Mouse (Mus musculus) CH12.LX (cell line): ENCODE data around the gene Rpl11. TPM values are rescaled to one million over a fixed set of nuclear protein-coding genes. Genes with fewer than 3 reads are reported as not detected.

Experiments used
- DNase-seq: peaks from one replicate; pipeline ENCODE4 v3.0.0-alpha.2; 2013; ENCODE audit errors: extremely low read depth
- H3K27ac ChIP-seq: 2 replicates; pipeline ENCODE4 v1.5.1; 2012; ENCODE audit warnings: low read depth, mild to moderate bottlenecking, control low read depth, moderate library complexity; ENCODE audit not compliant: insufficient read depth
- H3K27me3 ChIP-seq: replicated peaks from 2 replicates; pipeline ENCODE3; 2012; ENCODE audit warnings: inconsistent platforms
- H3K36me3 ChIP-seq, 2 experiments: replicated peaks in 1 of 2; 2 replicates each; pipeline versions ENCODE3 to v1.6.1; 2012; ENCODE audit warnings: inconsistent platforms in 1 of 2, low read length in 1 of 2, mild to moderate bottlenecking in 1 of 2, mixed read lengths in 1 of 2, moderate library complexity in 1 of 2; ENCODE audit not compliant: control insufficient read depth in 1 of 2, insufficient read depth in 1 of 2
- H3K4me1 ChIP-seq, 2 experiments: 2 replicates each; pipeline ENCODE4 v1.6.1; 2012; ENCODE audit warnings: inconsistent platforms in 1 of 2, moderate library complexity in 1 of 2; ENCODE audit not compliant: insufficient read depth in 2 of 2, control insufficient read depth in 1 of 2
- H3K4me2 ChIP-seq: 2 replicates; pipeline ENCODE4 v1.6.1; 2012; ENCODE audit warnings: low read depth, mild to moderate bottlenecking, control low read depth; ENCODE audit not compliant: poor library complexity, insufficient read depth, severe bottlenecking
- H3K4me3 ChIP-seq, 3 experiments: fragments of 150-350 bp in 1 of 3; sonication (generic) in 1 of 3; replicated peaks in 1 of 3; 2 replicates each; pipeline versions ENCODE3 to v1.5.1; 2011 to 2012; ENCODE audit warnings: low read depth in 2 of 3, low read length in 2 of 3, mild to moderate bottlenecking in 2 of 3, moderate library complexity in 2 of 3, control low read depth in 1 of 3, improper control_type of control experiment in 1 of 3, inconsistent platforms in 1 of 3, mixed read lengths in 1 of 3; ENCODE audit not compliant: poor library complexity in 1 of 3
- H3K79me2 ChIP-seq: replicated peaks from 2 replicates; pipeline ENCODE4 v1.6.1; 2012; ENCODE audit warnings: mild to moderate bottlenecking, moderate library complexity; ENCODE audit not compliant: control insufficient read depth, poor library complexity, insufficient read depth, severe bottlenecking; ENCODE audit errors: extremely low read depth
- H3K9ac ChIP-seq: 2 replicates; pipeline ENCODE4 v1.6.1; 2012; ENCODE audit warnings: low read depth, mild to moderate bottlenecking, control low read depth, moderate library complexity; ENCODE audit not compliant: insufficient read depth
- H3K9me3 ChIP-seq: replicated peaks from 2 replicates; pipeline ENCODE3; 2012; ENCODE audit warnings: low read length, inconsistent platforms, mixed read lengths
- CTCF ChIP-seq, 2 experiments: IDR thresholded peaks in 1 of 2; conservative IDR thresholded peaks in 1 of 2; 2 replicates each; pipeline ENCODE4 v1.5.1; 2011 to 2012; ENCODE audit warnings: low read depth in 2 of 2, low read length in 2 of 2, improper control_type of control experiment in 1 of 2, inconsistent platforms in 1 of 2, mild to moderate bottlenecking in 1 of 2, moderate library complexity in 1 of 2
- HCFC1 ChIP-seq: IDR thresholded peaks from 2 replicates; pipeline ENCODE4 v1.6.1; 2012; ENCODE audit warnings: low read depth, mild to moderate bottlenecking, inconsistent platforms, low read length, improper control_type of control experiment
- IRF4 ChIP-seq: IDR thresholded peaks from 2 replicates; pipeline ENCODE4 v1.6.1; 2014; ENCODE audit warnings: low read depth, mild to moderate bottlenecking, inconsistent platforms, low read length, improper control_type of control experiment
- MAZ ChIP-seq: IDR thresholded peaks from 2 replicates; pipeline ENCODE4 v1.6.1; 2012; ENCODE audit warnings: low read depth, mild to moderate bottlenecking, inconsistent platforms, low read length, improper control_type of control experiment, moderate library complexity
- MEF2A ChIP-seq: IDR thresholded peaks from 2 replicates; pipeline ENCODE4 v1.6.1; 2014; ENCODE audit warnings: low read depth, mild to moderate bottlenecking, inconsistent platforms, low read length, improper control_type of control experiment, borderline replicate concordance
- MYC ChIP-seq: IDR thresholded peaks from 2 replicates; pipeline ENCODE4 v1.6.1; 2011; ENCODE audit warnings: low read depth, mild to moderate bottlenecking, improper control_type of control experiment, low read length
- PAX5 ChIP-seq: IDR thresholded peaks from 2 replicates; pipeline ENCODE4 v1.6.1; 2012; ENCODE audit warnings: low read length, inconsistent platforms, mixed read lengths
- POLR2AphosphoS2 ChIP-seq: IDR thresholded peaks from 2 replicates; pipeline ENCODE4 v1.6.1; 2011; ENCODE audit warnings: low read depth, low read length, improper control_type of control experiment
- RCOR1 ChIP-seq: conservative IDR thresholded peaks from 2 replicates; pipeline ENCODE4 v1.6.1; 2012; ENCODE audit warnings: low read depth, mild to moderate bottlenecking, inconsistent platforms, low read length, improper control_type of control experiment
- SIN3A ChIP-seq: IDR thresholded peaks from 2 replicates; pipeline ENCODE4 v1.6.1; 2012; ENCODE audit warnings: low read length, improper control_type of control experiment, inconsistent platforms
- TCF12 ChIP-seq: IDR thresholded peaks from 2 replicates; pipeline ENCODE4 v1.6.1; 2014; ENCODE audit warnings: low read depth, mild to moderate bottlenecking, inconsistent platforms, low read length, improper control_type of control experiment
- UBTF ChIP-seq: IDR thresholded peaks from 2 replicates; pipeline ENCODE4 v1.6.1; 2012; ENCODE audit warnings: low read depth, mild to moderate bottlenecking, inconsistent platforms, low read length, improper control_type of control experiment, moderate library complexity
- USF1 ChIP-seq: IDR thresholded peaks from 2 replicates; pipeline ENCODE4 v1.6.1; 2014; ENCODE audit warnings: low read depth, mild to moderate bottlenecking, inconsistent platforms, low read length, improper control_type of control experiment
- USF2 ChIP-seq: conservative IDR thresholded peaks from 2 replicates; pipeline ENCODE4 v1.6.1; 2011; ENCODE audit warnings: low read depth, low read length, improper control_type of control experiment
- ZC3H11A ChIP-seq: IDR thresholded peaks from 2 replicates; pipeline ENCODE4 v1.6.1; 2012; ENCODE audit warnings: low read depth, mild to moderate bottlenecking, inconsistent platforms, low read length, improper control_type of control experiment
- ZMIZ1 ChIP-seq: IDR thresholded peaks from 2 replicates; pipeline ENCODE4 v1.6.1; 2012; ENCODE audit warnings: low read depth, mild to moderate bottlenecking, inconsistent platforms, low read length, improper control_type of control experiment
- dilution Hi-C: fragments of 300-500 bp; cut with MboI; formaldehyde crosslinking; loops from 2 replicates; pipeline ENCODE4 v1.14.3; 2020; ENCODE audit warnings: low sequenced_read_pairs; ENCODE audit not compliant: extremely low pct_unique_long_range_greater_than_20kb, extremely low pct_ligation_motif_present
- in situ Hi-C: fragments of 300-500 bp; cut with MboI; formaldehyde crosslinking; loops from 3 replicates; pipeline ENCODE4 v1.14.3; 2019; ENCODE audit warnings: low sequenced_read_pairs, low pct_ligation_motif_present, low pct_unique_long_range_greater_than_20kb, mixed read lengths
- polyA plus RNA-seq: library from polyadenylated mRNA; unstranded; fragments of >175 nt; gene quantifications from 2 replicates; pipeline ENCODE4 v1.2.1, GENCODE M21; 2012; ENCODE audit warnings: low read depth; ENCODE audit not compliant: insufficient read length
- total RNA-seq, 2 experiments: library from RNA; depleted of rRNA; stranded (reverse); fragments of 300-350 nt in 1 of 2; fragments of >200 nt in 1 of 2; gene quantifications; 2 replicates each; pipeline ENCODE4 v1.2.3; 2012 to 2014

The Rpl11 gene
- total and polyA plus RNA-seq, 3 experiments, result 1,170 to 2,513 (median 1,661) TPM

GRCm38 (mm10) chr4:136088971-136089747 lies 35.9 kb upstream of the Rpl11 start (continued):
- peak; percentile 74; the same call in 1 of the 2 replicates for TF ChIP-seq MYC
- TF ChIP-seq MEF2A, result peak; percentile 98
- peak; percentile 100 for TF ChIP-seq TCF12
- no peak for TF ChIP-seq USF2
- peak; percentile 35; the same call in 1 of the 2 replicates for TF ChIP-seq UBTF
- TF ChIP-seq USF1, result no peak
- TF ChIP-seq MAZ, result peak; percentile 100

- no peaks in the 10 kb centered on the region for H3K36me3 ChIP-seq
- no peak overlapping the region for H3K4me3 ChIP-seq
- no peaks in the 10 kb centered on the region for H3K79me2 ChIP-seq
- peak overlapping the region; percentile 74 for H3K27ac ChIP-seq
- H3K4me2 ChIP-seq, result peak overlapping the region; percentile 62; the same call in 1 of the 2 replicates
- no peak for DNase-seq
- TF ChIP-seq ZC3H11A, result no peak
- no peak for TF ChIP-seq IRF4
- TF ChIP-seq HCFC1, result no peak
- no peak for TF ChIP-seq SIN3A
- TF ChIP-seq RCOR1, result no peak
- TF ChIP-seq ZMIZ1, result no peak
- no peak for TF ChIP-seq POLR2AphosphoS2
- peak overlapping the region; percentile 21; the same call in 1 of the 2 replicates for H3K9ac ChIP-seq
- peaks cover 14% of the 10 kb centered on the region for H3K9me3 ChIP-seq
- H3K4me1 ChIP-seq, result peaks cover 18 to 34% of the 10 kb centered on the region in 2 experiments
- in situ Hi-C loops (no loop called here), dilution Hi-C loops (no loop called here)
- H3K27me3 ChIP-seq, result peaks cover 14% of the 10 kb centered on the region
Observed at GRCm38 (mm10) chr4:136088364-136088763, 35.1 kb upstream of the Rpl11 start.

GRCm38 (mm10) chr4:136087261-136087660 lies 34.0 kb upstream of the Rpl11 start:
- no peak overlapping the region for H3K4me2 ChIP-seq
- no peak overlapping the region for H3K4me3 ChIP-seq
- peaks cover 18 to 45% of the 10 kb centered on the region in 2 experiments for H3K4me1 ChIP-seq
- H3K9me3 ChIP-seq, result peaks cover 9% of the 10 kb centered on the region
- dilution Hi-C loops (no loop called here), in situ Hi-C loops (no loop called here)
- H3K27ac ChIP-seq, result no peak overlapping the region
- H3K79me2 ChIP-seq, result no peaks in the 10 kb centered on the region
- no peak for TF ChIP-seq CTCF (conservative IDR thresholded peaks at IDR 0.05 in 1 of 2, IDR thresholded peaks at IDR 0.05 in 1 of 2; ENCODE audit: low read depth in 2 of 2, low read length in 2 of 2)
- TF ChIP-seq ZMIZ1, result no peak
- no peak for TF ChIP-seq PAX5
- DNase-seq, result no peak
- H3K27me3 ChIP-seq, result peaks cover 13% of the 10 kb centered on the region
- H3K36me3 ChIP-seq, result no peaks in the 10 kb centered on the region
- H3K9ac ChIP-seq, result no peak overlapping the region
